Comparison of ENCODE assay signal across 27 mouse cellular contexts in the genomic region with DNA sequence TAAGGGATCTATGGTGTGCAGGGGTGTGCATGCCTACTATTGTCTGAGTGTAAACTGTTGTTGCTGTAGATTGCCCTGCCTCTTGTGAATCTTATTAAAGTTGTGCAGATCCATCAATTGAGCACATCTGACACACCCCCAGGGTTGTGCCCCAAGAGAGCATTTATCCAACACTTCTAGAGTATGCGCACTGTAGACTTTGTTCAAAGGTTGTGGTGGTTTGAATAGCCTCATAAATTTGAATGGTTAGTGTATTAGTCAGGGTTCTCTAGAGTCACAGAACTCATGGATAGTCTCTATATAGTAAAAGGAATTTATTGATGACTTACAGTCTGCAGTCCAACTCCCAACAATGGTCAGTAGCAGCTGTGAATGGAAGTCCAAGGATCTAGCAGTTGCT. TPM values are rescaled to one million over a fixed set of nuclear protein-coding genes. Genes with fewer than 3 reads are reported as not detected.
A peak's percentile ranks its signal among the peaks of the same experiment; 100 is the strongest.
DNase-seq lines count a peak whose midpoint lies in the region; ATAC-seq and TF ChIP-seq lines count a peak whose summit lies in the region.
"Had no signal": no experiment of that assay in that cellular context is flagged by ENCODE, and none has a peak within 500 bp of the region (broad histone marks: within the 10 kb centered on the region; RNA-seq: fewer than 3 reads in every experiment).

No protein-coding gene starts in this region.

- TF ChIP-seq POLR2A in lung, adult 2 months (IDR thresholded peaks at IDR 0.05; ENCODE audit: borderline replicate concordance, extremely low read depth, low read depth, low read length): no peak

- H3K4me3 ChIP-seq in lung, postnatal 0 days (ENCODE audit: low read depth, low read length): no peak overlapping the region
- no peak overlapping the region for H3K4me3 ChIP-seq in lung, adult 2 months (replicated peaks; ENCODE audit: extremely low read depth, low read depth, low read length)
- H3K4me3 ChIP-seq in intestine, postnatal 0 days (ENCODE audit: low read depth, low read length): no peak overlapping the region
- H3K4me3 ChIP-seq: embryonic facial prominence, embryonic 13.5 days; embryonic facial prominence, embryonic 15.5 days; erythroblast, embryonic 14.5 days; forebrain, embryonic 10.5 days; forebrain, embryonic 12.5 days had no signal

- H3K27ac ChIP-seq in lung, postnatal 0 days (ENCODE audit: low read length): no peak overlapping the region
- H3K27ac ChIP-seq in intestine, postnatal 0 days (ENCODE audit: low read depth, low read length): no peak overlapping the region
- H3K27ac ChIP-seq: embryonic facial prominence, embryonic 13.5 days; embryonic facial prominence, embryonic 15.5 days; forebrain, embryonic 10.5 days; forebrain, embryonic 12.5 days had no signal

- no peak overlapping the region for H3K9ac ChIP-seq in lung, postnatal 0 days (replicated peaks; ENCODE audit: low read depth)
- no peak overlapping the region for H3K9ac ChIP-seq in intestine, postnatal 0 days (ENCODE audit: low read depth, low read length)
- H3K9ac ChIP-seq: embryonic facial prominence, embryonic 13.5 days; embryonic facial prominence, embryonic 15.5 days; forebrain, embryonic 12.5 days; forebrain, postnatal 0 days had no signal

- no peaks in the 10 kb centered on the region for H3K9me3 ChIP-seq in lung, postnatal 0 days (ENCODE audit: low read length)
- H3K9me3 ChIP-seq in intestine, postnatal 0 days (ENCODE audit: control insufficient read depth): no peaks in the 10 kb centered on the region
- H3K9me3 ChIP-seq: embryonic facial prominence, embryonic 15.5 days; forebrain, embryonic 12.5 days; G1E had no signal

- 86% methylated on average over 1 of the region's 1 CpGs for WGBS in lung, postnatal 0 days
- WGBS in lung, adult 2 months: 68% methylated on average over 1 of the region's 1 CpGs
- 39% methylated on average over 1 of the region's 1 CpGs for WGBS in intestine, postnatal 0 days

- H3K4me2 ChIP-seq in lung, postnatal 0 days (replicated peaks; ENCODE audit: low read depth, low read length): no peak overlapping the region
- H3K4me2 ChIP-seq in intestine, postnatal 0 days (replicated peaks; ENCODE audit: low read depth): no peak overlapping the region
- H3K4me2 ChIP-seq: embryonic facial prominence, embryonic 13.5 days; embryonic facial prominence, embryonic 15.5 days; forebrain, embryonic 12.5 days had no signal

- no peaks in the 10 kb centered on the region for H3K27me3 ChIP-seq in lung, postnatal 0 days (replicated peaks; ENCODE audit: insufficient read depth, low read length)
- H3K27me3 ChIP-seq in intestine, postnatal 0 days (replicated peaks; ENCODE audit: control insufficient read depth, insufficient read depth, low read length): no peaks in the 10 kb centered on the region
- H3K27me3 ChIP-seq: CH12.LX; embryonic facial prominence, embryonic 13.5 days; embryonic facial prominence, embryonic 15.5 days; forebrain, embryonic 12.5 days; Patski had no signal

- peaks cover 3% of the 10 kb centered on the region; the same call in 1 of the 2 replicates for H3K4me1 ChIP-seq in lung, postnatal 0 days (ENCODE audit: insufficient read depth, low read depth, low read length)
- peaks cover 18% of the 10 kb centered on the region for H3K4me1 ChIP-seq in lung, adult 2 months (ENCODE audit: control insufficient read depth, insufficient read depth, low read length)
- peaks cover 4% of the 10 kb centered on the region for H3K4me1 ChIP-seq in intestine, postnatal 0 days (replicated peaks; ENCODE audit: control insufficient read depth, insufficient read depth, low read length)
- H3K4me1 ChIP-seq: embryonic facial prominence, embryonic 13.5 days had no signal

- ATAC-seq in lung, postnatal 0 days: peak; percentile 10; the same call in 1 of the 2 replicates
- peak; percentile 75 for ATAC-seq in intestine, postnatal 0 days
- no peak for ATAC-seq in megakaryocyte-erythroid progenitor cell, adult 5-6 weeks (replicated peaks; ENCODE audit: low FRiP score, low TSS enrichment, poor library complexity, severe bottlenecking)
- ATAC-seq: activated CD4-positive, CD25-positive, alpha-beta regulatory T cell, adult 4 months; CD4-positive, CD25-positive, alpha-beta regulatory T cell, adult 4 months; forebrain, embryonic 14.5 days; forebrain, postnatal 0 days; Patski had no signal

- no peak for TF ChIP-seq CTCF in lung, postnatal 0 days (IDR thresholded peaks at IDR 0.05)
- TF ChIP-seq CTCF in lung, adult 2 months (IDR thresholded peaks at IDR 0.05; ENCODE audit: insufficient read depth, low read length): no peak
- no peak for TF ChIP-seq CTCF in intestine, postnatal 0 days (IDR thresholded peaks at IDR 0.05; ENCODE audit: low read depth)

- H3K36me3 ChIP-seq in lung, postnatal 0 days (ENCODE audit: insufficient read depth, low read length): no peaks in the 10 kb centered on the region
- H3K36me3 ChIP-seq in intestine, postnatal 0 days (ENCODE audit: control insufficient read depth, insufficient read depth): no peaks in the 10 kb centered on the region
- H3K36me3 ChIP-seq: embryonic facial prominence, embryonic 13.5 days; embryonic facial prominence, embryonic 15.5 days; forebrain, embryonic 10.5 days; forebrain, embryonic 12.5 days; G1E had no signal

- no peak for DNase-seq in lung, postnatal 0 days (ENCODE audit: low spot score)
- no peak for DNase-seq in lung, adult 2 months
- no peak for DNase-seq in embryo, embryonic 10 days (ENCODE audit: low spot score)
- DNase-seq: adrenal gland, adult 8-10 months; adrenal gland, postnatal 14 days; adrenal gland, postnatal 36 days; B cell, adult 2 months; cerebellum, adult 11-12 months; cerebellum, adult 2 months; cerebellum, adult 9-10 months; cerebellum, postnatal 10 days; cerebellum, postnatal 25 days; embryo, embryonic 11 days; forebrain, postnatal 0 days had no signal

- TF ChIP-seq EP300 in lung, postnatal 0 days (IDR thresholded peaks at IDR 0.05): 0 out of 2 replicates have a peak, but pooled peaks have one; percentile 39

RNA-seq across cellular contexts. Expression of gene Itpripl2, which starts 18.9 kb away (rescaled TPM):
- polyA plus RNA-seq in lung, postnatal 0 days (2015; fragmentation: Nextera tagmentation; extraction: Ambion mirVana): 14.5 and 16.2 TPM in 2 replicates
- polyA plus RNA-seq in lung, adult 2 months (2012; rRNA removed): 60.9 and 84.2 TPM in 2 replicates
- polyA plus RNA-seq in intestine, postnatal 0 days (2015; fragmentation: Nextera tagmentation; extraction: Ambion mirVana): 4.6 and 5.6 TPM in 2 replicates
- 0.33 and 1.3 TPM in 2 replicates for total RNA-seq in megakaryocyte-erythroid progenitor cell, adult 5-6 weeks (2014; fragmentation: Nextera tagmentation)
- total RNA-seq in megakaryocyte-erythroid progenitor cell, adult 5-6 weeks (2017): 1.8 and 3.3 TPM in 2 replicates
- total RNA-seq: CH12.LX had no signal
- polyA plus RNA-seq: erythroblast, embryonic 14.5 days; G1E had no signal

RNA-seq across cellular contexts. Expression of gene Syt17, which starts 24.9 kb away (rescaled TPM):
- 4.3 and 4.4 TPM in 2 replicates for polyA plus RNA-seq in lung, postnatal 0 days (2015; fragmentation: Nextera tagmentation; extraction: Ambion mirVana)
- polyA plus RNA-seq in lung, adult 2 months (2012; rRNA removed): 5.0 and 6.8 TPM in 2 replicates
- polyA plus RNA-seq in intestine, postnatal 0 days (2015; fragmentation: Nextera tagmentation; extraction: Ambion mirVana): 3.0 and 3.4 TPM in 2 replicates
- total RNA-seq in megakaryocyte-erythroid progenitor cell, adult 5-6 weeks (2014; fragmentation: Nextera tagmentation): not detected in 2 replicates
- not detected in 2 replicates for total RNA-seq in megakaryocyte-erythroid progenitor cell, adult 5-6 weeks (2017)
- total RNA-seq: CH12.LX, G1E had no signal
- polyA plus RNA-seq: G1E had no signal
